Mouse (Mus musculus) liver, embryonic 11.5 days (tissue): ENCODE results near the gene Rtn3. TPM values are rescaled to one million over a fixed set of nuclear protein-coding genes. Genes with fewer than 3 reads are reported as not detected.

Experiments
- ATAC-seq: fragments of 200-750 bp; cut with Nextera tagmentation; replicated peaks from 2 replicates; pipeline ENCODE4 v1.8.0; 2017; ENCODE audit warnings: moderate number of reproducible peaks, mild to moderate bottlenecking, moderate TSS enrichment, moderate library complexity; ENCODE audit not compliant: low FRiP score
- DNase-seq: peaks from one replicate; pipeline ENCODE4 v3.0.0-alpha.2; 2017; ENCODE audit warnings: low spot score
- H3K27ac ChIP-seq: fragments of 300-500 bp; sonication (generic); 2 replicates; pipeline ENCODE4 v1.5.1; 2014; ENCODE audit warnings: mild to moderate bottlenecking, low read depth, low read length, control low read depth
- H3K27me3 ChIP-seq: fragments of 300-500 bp; sonication (generic); replicated peaks from 2 replicates; pipeline ENCODE4 v1.6.1; 2014; ENCODE audit warnings: low read length, mixed read lengths; ENCODE audit not compliant: control insufficient read depth, insufficient read depth
- H3K36me3 ChIP-seq: fragments of 300-500 bp; sonication (generic); 2 replicates; pipeline ENCODE4 v1.6.1; 2014; ENCODE audit warnings: mild to moderate bottlenecking, low read length, moderate library complexity, mixed read lengths; ENCODE audit not compliant: control insufficient read depth, insufficient read depth
- H3K4me1 ChIP-seq: fragments of 300-500 bp; sonication (generic); replicated peaks from 2 replicates; pipeline ENCODE4 v1.6.1; 2014; ENCODE audit warnings: low read length, mixed read lengths; ENCODE audit not compliant: control insufficient read depth, insufficient read depth
- H3K4me2 ChIP-seq: fragments of 300-500 bp; sonication (generic); 2 replicates; pipeline ENCODE4 v1.6.1; 2014; ENCODE audit warnings: mild to moderate bottlenecking, control low read depth, moderate library complexity
- H3K4me3 ChIP-seq: fragments of 300-500 bp; sonication (generic); 2 replicates; pipeline ENCODE4 v1.5.1; 2014; ENCODE audit warnings: low read depth, low read length, control low read depth
- H3K9ac ChIP-seq: fragments of 300-500 bp; sonication (generic); 2 replicates; pipeline ENCODE4 v1.6.1; 2014; ENCODE audit warnings: low read depth, low read length, control low read depth
- H3K9me3 ChIP-seq: fragments of 300-500 bp; sonication (generic); 2 replicates; pipeline ENCODE4 v1.6.1; 2016; ENCODE audit warnings: low read length, inconsistent platforms, mixed read lengths; ENCODE audit not compliant: control insufficient read depth
- WGBS: fragments of 180-500 bp; shearing (Covaris S2); extraction: QIAGEN DNeasy Blood & Tissue Kit; methylation state at CpG from one replicate; pipeline ENCODE4 v1.1.7; 2014; 5-methylcytosine and 5-hydroxymethylcytosine counted together
- polyA plus RNA-seq: library from polyadenylated mRNA; unstranded; fragments of >200 nt; fragmentation: Nextera tagmentation; extraction: Ambion mirVana; gene quantifications from 2 replicates; pipeline ENCODE4 v1.2.1, GENCODE M21; 2014

Rtn3 gene
- polyA plus RNA-seq, 1 experiment from 2014 or later = 77.3 TPM

DNA sequence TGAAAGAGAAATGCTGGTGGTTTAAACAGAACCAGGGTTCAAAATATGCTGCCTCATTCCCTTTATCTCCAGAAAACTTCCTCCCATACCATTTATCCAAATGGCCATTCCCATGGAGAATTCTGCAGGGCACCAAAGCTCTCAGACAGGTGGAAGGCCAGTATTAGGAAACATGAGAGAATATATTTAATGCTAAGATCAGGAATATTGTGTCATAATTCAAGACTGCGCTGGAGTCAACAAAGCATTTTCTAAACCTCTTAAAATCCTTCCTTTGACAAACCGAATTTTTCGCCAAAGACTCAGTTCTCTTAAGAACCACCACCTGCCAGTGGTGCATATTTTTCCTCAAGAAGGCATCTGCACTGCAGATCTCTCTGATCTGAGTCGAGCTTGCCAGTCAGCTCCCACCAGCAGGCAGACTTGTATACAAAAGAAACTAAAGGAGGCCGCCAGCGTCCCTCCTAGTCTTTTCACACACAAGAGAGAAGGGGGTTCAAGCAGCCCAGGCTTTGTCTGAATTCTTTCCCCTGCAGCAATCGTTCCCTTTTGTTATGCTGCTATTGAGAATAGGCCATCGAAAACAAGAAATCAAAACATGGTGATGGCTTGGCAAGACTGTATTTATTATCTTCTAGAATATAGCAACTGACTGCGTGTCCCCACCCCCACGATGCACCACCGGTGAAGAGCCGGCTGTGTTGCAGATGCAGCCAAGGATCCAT lies 1.4 kb downstream of the Rtn3 start:
- ATAC-seq = no peak
- 13% methylated on average over 12 of the region's 12 CpGs for WGBS
- peak overlapping the region; percentile 79 for H3K9ac ChIP-seq
- H3K4me1 ChIP-seq = peaks cover 12% of the 10 kb centered on the region
- H3K4me3 ChIP-seq = peak overlapping the region; percentile 88
- DNase-seq = peak; percentile 41
- no peaks in the 10 kb centered on the region for H3K27me3 ChIP-seq
- H3K4me2 ChIP-seq = peak overlapping the region; percentile 88
- no peaks in the 10 kb centered on the region for H3K9me3 ChIP-seq
- H3K27ac ChIP-seq = peak overlapping the region; percentile 91
- H3K36me3 ChIP-seq = no peaks in the 10 kb centered on the region

DNA sequence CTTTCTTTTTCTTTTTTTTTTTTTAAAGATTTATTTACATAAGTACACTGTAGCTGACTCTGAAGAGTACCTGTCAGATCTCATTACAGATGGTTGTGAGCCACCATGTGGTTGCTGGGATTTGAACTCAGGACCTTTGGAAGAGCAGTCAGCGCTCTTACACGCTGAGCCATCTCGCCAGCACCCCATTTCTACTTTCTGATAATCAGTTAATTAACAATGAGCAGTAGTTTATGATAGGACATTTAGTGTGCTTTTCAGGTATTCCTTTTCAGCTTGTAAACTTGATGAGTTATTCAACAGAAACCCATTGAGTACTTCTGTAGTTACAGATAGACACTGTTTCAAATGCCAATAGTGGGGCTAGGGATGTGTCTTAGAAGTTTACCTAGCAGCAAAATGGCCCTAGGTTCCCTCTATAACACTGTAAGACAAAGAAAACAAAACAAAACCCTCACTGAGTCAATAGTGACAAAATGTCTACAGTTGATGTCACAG lies 3.3 kb downstream of the Rtn3 start:
- no peak overlapping the region for H3K4me3 ChIP-seq
- H3K27me3 ChIP-seq = no peaks in the 10 kb centered on the region
- peaks cover 12% of the 10 kb centered on the region for H3K4me1 ChIP-seq
- no peaks in the 10 kb centered on the region for H3K36me3 ChIP-seq
- DNase-seq (no peak), ATAC-seq (no peak)
- no peak overlapping the region for H3K9ac ChIP-seq
- H3K4me2 ChIP-seq = no peak overlapping the region
- H3K27ac ChIP-seq = no peak overlapping the region
- no peaks in the 10 kb centered on the region for H3K9me3 ChIP-seq
- 96% methylated on average over 3 of the region's 3 CpGs for WGBS

DNA sequence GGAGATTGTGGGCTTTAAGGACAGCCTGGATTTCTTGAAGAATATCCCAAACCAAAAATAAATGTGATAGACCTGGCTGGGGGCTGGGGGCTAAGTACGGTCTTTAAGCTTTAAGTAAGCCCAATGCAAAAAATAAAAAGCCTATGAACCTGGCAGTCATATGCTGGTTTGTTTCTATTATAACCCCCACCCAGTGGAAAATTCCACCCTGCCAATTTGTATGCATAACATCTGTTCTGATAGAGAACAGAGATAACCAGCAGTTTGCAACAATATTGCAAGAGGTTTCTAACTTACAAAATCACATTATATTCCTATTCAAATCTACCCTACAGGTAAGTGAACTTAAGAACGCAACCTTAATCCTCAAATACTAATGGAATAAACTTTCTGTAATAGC lies 12.4 kb downstream of the Rtn3 start:
- no peak overlapping the region for H3K9ac ChIP-seq
- no peaks in the 10 kb centered on the region; the same call in 1 of the 2 replicates for H3K36me3 ChIP-seq
- no peaks in the 10 kb centered on the region for H3K9me3 ChIP-seq
- DNase-seq (no peak), ATAC-seq (no peak)
- H3K4me1 ChIP-seq = no peaks in the 10 kb centered on the region
- H3K27ac ChIP-seq = no peak overlapping the region
- 98% methylated on average over 2 of the region's 2 CpGs for WGBS
- no peaks in the 10 kb centered on the region for H3K27me3 ChIP-seq
- no peak overlapping the region for H3K4me2 ChIP-seq
- no peak overlapping the region for H3K4me3 ChIP-seq

DNA sequence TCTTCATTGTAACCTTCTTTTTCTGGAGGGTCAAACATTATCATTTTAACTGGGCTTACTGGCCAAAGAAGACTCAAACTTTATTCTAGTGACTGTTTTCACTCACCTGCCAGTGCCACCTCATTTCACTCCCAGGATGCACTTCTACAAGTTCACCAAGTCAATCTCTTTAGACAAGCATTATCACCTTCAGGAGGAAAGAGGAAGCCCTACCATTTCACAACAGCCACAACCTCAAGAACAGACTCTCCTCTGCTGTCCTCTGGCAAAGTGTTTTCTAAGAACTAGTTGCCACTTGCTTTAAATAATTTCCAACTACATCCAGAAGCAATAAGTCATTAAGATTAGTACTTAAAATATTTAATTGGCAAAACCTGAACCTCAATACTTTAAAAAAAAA lies 15.2 kb downstream of the Rtn3 start:
- ATAC-seq = no peak
- no peak overlapping the region for H3K4me2 ChIP-seq
- no peaks in the 10 kb centered on the region; the same call in 1 of the 2 replicates for H3K36me3 ChIP-seq

DNA sequence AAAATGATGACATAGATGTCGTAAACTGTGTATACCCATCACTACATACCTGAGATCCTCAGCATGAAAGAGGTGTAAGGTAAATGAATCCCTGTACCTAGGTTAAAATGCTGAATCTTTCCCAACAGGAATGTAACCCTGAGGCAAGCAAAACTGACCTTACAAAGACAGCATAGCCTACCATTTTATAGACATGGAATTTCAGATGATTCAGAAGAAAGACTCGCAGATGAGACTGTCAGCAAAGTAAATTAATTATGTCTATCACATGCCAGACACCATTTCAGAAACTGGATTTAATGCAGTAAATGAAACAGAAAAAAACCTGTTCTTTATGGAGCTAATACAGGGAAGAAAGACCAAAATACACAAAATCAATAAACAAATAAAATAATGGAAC lies 23.7 kb downstream of the Rtn3 start:
- no peaks in the 10 kb centered on the region for H3K27me3 ChIP-seq
- 88% methylated on average over 2 of the region's 2 CpGs for WGBS
- H3K4me3 ChIP-seq = no peak overlapping the region
- H3K9ac ChIP-seq = no peak overlapping the region
- H3K4me1 ChIP-seq = no peaks in the 10 kb centered on the region
- no peak for DNase-seq
- H3K36me3 ChIP-seq = no peaks in the 10 kb centered on the region; the same call in 1 of the 2 replicates
- no peaks in the 10 kb centered on the region for H3K9me3 ChIP-seq
- no peak overlapping the region for H3K4me2 ChIP-seq
- no peak for ATAC-seq
- no peak overlapping the region for H3K27ac ChIP-seq

More for the DNA sequence above, 15.2 kb downstream of the Rtn3 start:
- Histone ChIP-seq H3K4me3 (no peak overlapping the region), H3K4me1 (no peaks in the 10 kb centered on the region), H3K27me3 (no peaks in the 10 kb centered on the region), H3K9ac (no peak overlapping the region), H3K9me3 (no peaks in the 10 kb centered on the region), H3K27ac (no peak overlapping the region)
- no peak for DNase-seq

DNA sequence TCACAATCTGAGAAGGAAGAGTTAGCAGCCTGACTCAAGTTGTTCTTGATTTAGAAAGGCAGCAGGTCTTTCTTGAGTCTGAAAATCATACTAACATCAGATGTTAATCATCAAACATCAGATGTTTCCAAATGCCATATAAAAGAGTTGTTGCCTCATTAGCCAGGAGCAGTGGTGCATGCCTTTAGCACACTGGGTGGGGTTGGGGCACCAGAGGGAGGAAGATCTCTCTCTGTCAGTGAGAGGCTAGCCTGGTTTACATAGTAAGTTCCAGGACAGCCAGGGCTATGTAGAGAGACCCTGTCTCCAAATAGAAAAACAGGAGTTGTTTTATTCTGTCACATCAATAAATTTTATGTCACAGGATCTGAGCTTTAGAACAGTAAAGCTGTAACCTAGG lies 24.2 kb downstream of the Rtn3 start:
- DNase-seq (no peak), ATAC-seq (no peak)
- Histone ChIP-seq H3K27ac (no peak overlapping the region), H3K4me1 (no peaks in the 10 kb centered on the region), H3K9me3 (no peaks in the 10 kb centered on the region), H3K27me3 (no peaks in the 10 kb centered on the region), H3K9ac (no peak overlapping the region), H3K4me3 (no peak overlapping the region), H3K36me3 (no peaks in the 10 kb centered on the region; the same call in 1 of the 2 replicates), H3K4me2 (no peak overlapping the region)

DNA sequence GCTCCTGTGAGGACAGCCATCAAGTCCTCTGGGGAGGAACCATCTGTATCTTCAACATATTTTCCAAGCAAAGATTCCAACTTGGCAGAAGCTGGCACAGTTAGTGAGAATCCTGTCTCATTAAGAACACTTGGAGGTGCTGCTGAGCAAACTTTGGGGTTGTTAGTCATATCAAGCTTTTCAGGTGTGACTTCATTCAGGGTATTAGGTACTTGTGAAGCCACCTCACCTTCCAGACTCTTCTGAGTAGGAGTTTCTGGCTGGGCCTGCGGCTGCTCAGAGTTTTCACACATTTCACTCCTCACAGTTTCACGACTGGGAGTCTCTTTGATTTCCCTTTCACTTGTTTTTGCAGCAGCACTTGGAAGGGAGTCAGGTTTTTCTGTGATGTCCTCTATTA lies 26.3 kb downstream of the Rtn3 start:
- ATAC-seq = no peak
- Histone ChIP-seq H3K4me1 (no peaks in the 10 kb centered on the region), H3K9me3 (no peaks in the 10 kb centered on the region), H3K27ac (no peak overlapping the region), H3K27me3 (no peaks in the 10 kb centered on the region), H3K36me3 (no peaks in the 10 kb centered on the region; the same call in 1 of the 2 replicates), H3K9ac (no peak overlapping the region), H3K4me2 (no peak overlapping the region), H3K4me3 (no peak overlapping the region)
- no peak for DNase-seq
- WGBS = 75% methylated on average over 2 of the region's 2 CpGs

DNA sequence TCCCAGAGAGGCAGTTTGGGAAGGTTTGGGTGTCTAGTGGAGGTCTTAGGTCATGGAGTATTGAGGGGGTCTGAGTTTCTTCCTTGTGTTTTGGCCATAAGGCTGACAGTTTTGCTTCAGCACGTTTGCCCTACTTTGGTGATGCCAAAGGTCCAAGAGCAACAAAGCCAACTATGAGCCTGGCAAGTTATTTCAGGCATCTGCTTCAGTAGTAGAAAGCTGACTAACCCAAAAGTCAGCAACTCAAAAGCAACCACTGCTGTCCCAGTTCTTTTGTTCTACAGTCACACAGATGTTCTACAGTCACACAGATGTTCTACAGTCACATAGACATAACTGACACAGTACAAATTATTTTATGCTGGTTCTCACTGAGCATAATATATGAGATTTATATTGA lies 37.5 kb downstream of the Rtn3 start:
- Histone ChIP-seq H3K4me3 (no peak overlapping the region), H3K9me3 (no peaks in the 10 kb centered on the region), H3K4me2 (no peak overlapping the region), H3K27me3 (no peaks in the 10 kb centered on the region), H3K9ac (no peak overlapping the region), H3K36me3 (peaks cover 5% of the 10 kb centered on the region; the same call in 1 of the 2 replicates), H3K4me1 (0 out of 2 replicates have a peak, but pooled peaks cover 3% of the 10 kb centered on the region), H3K27ac (no peak overlapping the region)
- ATAC-seq (no peak), DNase-seq (no peak)
- 81% methylated on average over 1 of the region's 1 CpGs for WGBS

DNA sequence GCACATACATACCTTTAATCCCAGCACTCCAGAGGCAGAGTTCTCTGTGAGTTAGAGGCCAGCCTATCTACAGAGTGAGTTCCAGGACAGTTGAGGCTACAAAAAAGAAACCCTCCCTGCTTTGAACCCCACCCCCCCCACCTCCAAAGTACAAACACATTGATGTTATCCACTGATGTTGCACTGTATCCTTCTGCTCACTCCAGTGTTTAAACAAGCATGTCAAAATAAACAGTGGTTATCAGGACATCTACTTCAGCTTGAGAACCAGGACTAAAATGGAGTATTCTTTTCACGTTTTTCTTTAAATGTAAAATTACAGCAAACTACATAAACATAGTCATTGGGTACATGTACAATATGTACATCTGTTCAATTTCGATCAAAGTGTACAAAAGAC lies 38.0 kb downstream of the Rtn3 start:
- Histone ChIP-seq H3K4me1 (0 out of 2 replicates have a peak, but pooled peaks cover 3% of the 10 kb centered on the region), H3K36me3 (peaks cover 5% of the 10 kb centered on the region; the same call in 1 of the 2 replicates), H3K27ac (no peak overlapping the region), H3K4me2 (no peak overlapping the region), H3K4me3 (no peak overlapping the region), H3K27me3 (no peaks in the 10 kb centered on the region), H3K9ac (no peak overlapping the region), H3K9me3 (no peaks in the 10 kb centered on the region)
- ATAC-seq (no peak), DNase-seq (no peak)
- WGBS = 82% methylated on average over 2 of the region's 2 CpGs
